Mouse (Mus musculus) kidney, embryonic 14.5 days (tissue): Measurements from ENCODE around the gene Lmf1. TPM values are rescaled to one million over a fixed set of nuclear protein-coding genes. Genes with fewer than 3 reads are reported as not detected.
A peak's percentile ranks its signal among the peaks of the same experiment; 100 is the strongest.

Experiments
- ATAC-seq: fragments of 200-750 bp; cut with Nextera tagmentation; 2 replicates; pipeline ENCODE4 v1.8.0; 2017; ENCODE audit warnings: moderate number of reproducible peaks, mild to moderate bottlenecking, moderate TSS enrichment, moderate library complexity; ENCODE audit not compliant: low FRiP score, low TSS enrichment
- H3K27ac ChIP-seq: fragments of 300-500 bp; sonication (generic); 2 replicates; pipeline ENCODE4 v1.5.1; 2014; ENCODE audit warnings: low read depth, mild to moderate bottlenecking, low read length, moderate library complexity, mixed read lengths
- H3K27me3 ChIP-seq: fragments of 300-500 bp; sonication (generic); 2 replicates; pipeline ENCODE4 v1.6.1; 2014; ENCODE audit warnings: mild to moderate bottlenecking, low read length; ENCODE audit not compliant: control insufficient read depth, insufficient read depth
- H3K36me3 ChIP-seq: fragments of 300-500 bp; sonication (generic); 2 replicates; pipeline ENCODE4 v1.6.1; 2014; ENCODE audit warnings: low read length, mixed read lengths; ENCODE audit not compliant: control insufficient read depth, insufficient read depth
- H3K4me1 ChIP-seq: fragments of 300-500 bp; sonication (generic); 2 replicates; pipeline ENCODE4 v1.6.1; 2014; ENCODE audit warnings: low read length, mixed read lengths; ENCODE audit not compliant: control insufficient read depth, insufficient read depth
- H3K4me2 ChIP-seq: fragments of 300-500 bp; sonication (generic); replicated peaks from 2 replicates; pipeline ENCODE4 v1.6.1; 2014; ENCODE audit warnings: low read depth, mild to moderate bottlenecking, low read length
- H3K4me3 ChIP-seq: fragments of 300-500 bp; sonication (generic); 2 replicates; pipeline ENCODE4 v1.5.1; 2014; ENCODE audit warnings: mild to moderate bottlenecking, low read length
- H3K9ac ChIP-seq: fragments of 300-500 bp; sonication (generic); 2 replicates; pipeline ENCODE4 v1.6.1; 2014; ENCODE audit warnings: low read depth, mild to moderate bottlenecking, low read length, moderate library complexity
- H3K9me3 ChIP-seq: fragments of 300-500 bp; sonication (generic); 2 replicates; pipeline ENCODE4 v1.6.1; 2016; ENCODE audit warnings: low read length; ENCODE audit not compliant: control insufficient read depth
- WGBS: fragments of 180-500 bp; shearing (Covaris S2); extraction: QIAGEN DNeasy Blood & Tissue Kit; methylation state at CpG from one replicate; pipeline ENCODE4 v1.1.7; 2014; 5-methylcytosine and 5-hydroxymethylcytosine counted together
- polyA plus RNA-seq: library from polyadenylated mRNA; unstranded; fragments of >200 nt; fragmentation: Nextera tagmentation; extraction: Ambion mirVana; gene quantifications from 2 replicates; pipeline ENCODE4 v1.2.1, GENCODE M21; 2014

Gene Lmf1
- polyA plus RNA-seq, 1 experiment from 2014 or later = 29.8 TPM

- Histone ChIP-seq H3K9me3 (no peaks in the 10 kb centered on the region), H3K27ac (no peak overlapping the region), H3K4me1 (no peaks in the 10 kb centered on the region), H3K36me3 (no peaks in the 10 kb centered on the region), H3K27me3 (no peaks in the 10 kb centered on the region), H3K4me3 (no peak overlapping the region), H3K4me2 (no peak overlapping the region), H3K9ac (no peak overlapping the region)
- 66% methylated on average over 13 of the region's 13 CpGs for WGBS
- no peak for ATAC-seq
Observed at GRCm38 (mm10) chr17:25624446-25625119, 45.7 kb downstream of the Lmf1 start.

- WGBS = 79% methylated on average over 7 of the region's 7 CpGs
- Histone ChIP-seq H3K9me3 (no peaks in the 10 kb centered on the region), H3K27me3 (no peaks in the 10 kb centered on the region), H3K36me3 (no peaks in the 10 kb centered on the region), H3K4me3 (no peak overlapping the region), H3K4me2 (no peak overlapping the region), H3K27ac (no peak overlapping the region), H3K9ac (no peak overlapping the region), H3K4me1 (no peaks in the 10 kb centered on the region)
- ATAC-seq = no peak
Observed at GRCm38 (mm10) chr17:25625282-25625681, 46.4 kb downstream of the Lmf1 start.

- 58% methylated on average over 20 of the region's 20 CpGs for WGBS
- peak; percentile 11; the same call in 1 of the 2 replicates for ATAC-seq
- H3K9ac ChIP-seq = no peak overlapping the region
Observed at GRCm38 (mm10) chr17:25626196-25627043, 47.5 kb downstream of the Lmf1 start.

GRCm38 (mm10) chr17:25630313-25630712 is 51.4 kb downstream of the Lmf1 start:
- no peak overlapping the region for H3K4me3 ChIP-seq
- peaks cover 4% of the 10 kb centered on the region; the same call in 1 of the 2 replicates for H3K36me3 ChIP-seq
- no peaks in the 10 kb centered on the region for H3K9me3 ChIP-seq
- H3K4me1 ChIP-seq = peaks cover 3% of the 10 kb centered on the region; the same call in 1 of the 2 replicates
- H3K27ac ChIP-seq = no peak overlapping the region
- no peak for ATAC-seq
- 86% methylated on average over 5 of the region's 5 CpGs for WGBS
- H3K4me2 ChIP-seq = no peak overlapping the region
- H3K9ac ChIP-seq = no peak overlapping the region
- no peaks in the 10 kb centered on the region for H3K27me3 ChIP-seq

More at GRCm38 (mm10) chr17:25626196-25627043, 47.5 kb downstream of the Lmf1 start:
- H3K4me1 ChIP-seq = no peaks in the 10 kb centered on the region
- H3K9me3 ChIP-seq = no peaks in the 10 kb centered on the region
- no peaks in the 10 kb centered on the region for H3K36me3 ChIP-seq
- no peak overlapping the region for H3K27ac ChIP-seq
- H3K4me3 ChIP-seq = no peak overlapping the region
- no peak overlapping the region for H3K4me2 ChIP-seq
- no peaks in the 10 kb centered on the region for H3K27me3 ChIP-seq

GRCm38 (mm10) chr17:25634070-25634469 is 55.2 kb downstream of the Lmf1 start:
- ATAC-seq = no peak
- 82% methylated on average over 10 of the region's 10 CpGs for WGBS
- Histone ChIP-seq H3K9me3 (no peaks in the 10 kb centered on the region), H3K4me1 (peaks cover 6% of the 10 kb centered on the region; the same call in 1 of the 2 replicates), H3K4me3 (no peak overlapping the region), H3K27ac (no peak overlapping the region), H3K9ac (no peak overlapping the region), H3K36me3 (peaks cover 4% of the 10 kb centered on the region; the same call in 1 of the 2 replicates), H3K4me2 (no peak overlapping the region), H3K27me3 (no peaks in the 10 kb centered on the region)

- 37% methylated on average over 8 of the region's 8 CpGs for WGBS
- H3K27ac ChIP-seq = no peak overlapping the region
- H3K4me1 ChIP-seq = peaks cover 6% of the 10 kb centered on the region; the same call in 1 of the 2 replicates
- H3K9me3 ChIP-seq = no peaks in the 10 kb centered on the region
- H3K4me2 ChIP-seq = no peak overlapping the region
- H3K27me3 ChIP-seq = no peaks in the 10 kb centered on the region
- H3K9ac ChIP-seq = no peak overlapping the region
- ATAC-seq = no peak
- H3K36me3 ChIP-seq = peaks cover 4% of the 10 kb centered on the region; the same call in 1 of the 2 replicates
- no peak overlapping the region for H3K4me3 ChIP-seq
Observed at GRCm38 (mm10) chr17:25635387-25635786, 56.5 kb downstream of the Lmf1 start.

- ATAC-seq = no peak
- H3K27me3 ChIP-seq = no peaks in the 10 kb centered on the region
- WGBS = 86% methylated on average over 5 of the region's 5 CpGs
- H3K4me3 ChIP-seq = no peak overlapping the region
- H3K4me1 ChIP-seq = peaks cover 6% of the 10 kb centered on the region; the same call in 1 of the 2 replicates
- H3K9ac ChIP-seq = no peak overlapping the region
- H3K36me3 ChIP-seq = peaks cover 4% of the 10 kb centered on the region; the same call in 1 of the 2 replicates
- H3K4me2 ChIP-seq = no peak overlapping the region
- H3K9me3 ChIP-seq = no peaks in the 10 kb centered on the region
- no peak overlapping the region for H3K27ac ChIP-seq
Observed at GRCm38 (mm10) chr17:25635806-25636205, 56.9 kb downstream of the Lmf1 start.

- Histone ChIP-seq H3K27me3 (no peaks in the 10 kb centered on the region), H3K27ac (no peak overlapping the region), H3K4me1 (peaks cover 8% of the 10 kb centered on the region), H3K9me3 (no peaks in the 10 kb centered on the region), H3K4me3 (no peak overlapping the region), H3K9ac (no peak overlapping the region), H3K4me2 (no peak overlapping the region), H3K36me3 (peaks cover 3% of the 10 kb centered on the region; the same call in 1 of the 2 replicates)
- WGBS = 43% methylated on average over 7 of the region's 7 CpGs
- ATAC-seq = no peak
Observed at GRCm38 (mm10) chr17:25637986-25638385, 59.1 kb downstream of the Lmf1 start.

GRCm38 (mm10) chr17:25638442-25638841 is 59.6 kb downstream of the Lmf1 start:
- H3K36me3 ChIP-seq = no peaks in the 10 kb centered on the region; the same call in 1 of the 2 replicates
- no peak overlapping the region for H3K4me3 ChIP-seq
- no peaks in the 10 kb centered on the region for H3K27me3 ChIP-seq
- H3K4me1 ChIP-seq = peaks cover 13% of the 10 kb centered on the region
- H3K27ac ChIP-seq = no peak overlapping the region
- no peak overlapping the region for H3K4me2 ChIP-seq
- no peak for ATAC-seq
- H3K9ac ChIP-seq = no peak overlapping the region
- 81% methylated on average over 4 of the region's 4 CpGs for WGBS
- H3K9me3 ChIP-seq = no peaks in the 10 kb centered on the region
